Mouse (Mus musculus) lung, postnatal 25 days (tissue): Measurements from ENCODE around the gene Xaf1.

Experiments
- DNase-seq: peaks from one replicate; pipeline ENCODE4 v3.0.0; 2022; ENCODE audit warnings: low spot score

The Xaf1 gene

DNA sequence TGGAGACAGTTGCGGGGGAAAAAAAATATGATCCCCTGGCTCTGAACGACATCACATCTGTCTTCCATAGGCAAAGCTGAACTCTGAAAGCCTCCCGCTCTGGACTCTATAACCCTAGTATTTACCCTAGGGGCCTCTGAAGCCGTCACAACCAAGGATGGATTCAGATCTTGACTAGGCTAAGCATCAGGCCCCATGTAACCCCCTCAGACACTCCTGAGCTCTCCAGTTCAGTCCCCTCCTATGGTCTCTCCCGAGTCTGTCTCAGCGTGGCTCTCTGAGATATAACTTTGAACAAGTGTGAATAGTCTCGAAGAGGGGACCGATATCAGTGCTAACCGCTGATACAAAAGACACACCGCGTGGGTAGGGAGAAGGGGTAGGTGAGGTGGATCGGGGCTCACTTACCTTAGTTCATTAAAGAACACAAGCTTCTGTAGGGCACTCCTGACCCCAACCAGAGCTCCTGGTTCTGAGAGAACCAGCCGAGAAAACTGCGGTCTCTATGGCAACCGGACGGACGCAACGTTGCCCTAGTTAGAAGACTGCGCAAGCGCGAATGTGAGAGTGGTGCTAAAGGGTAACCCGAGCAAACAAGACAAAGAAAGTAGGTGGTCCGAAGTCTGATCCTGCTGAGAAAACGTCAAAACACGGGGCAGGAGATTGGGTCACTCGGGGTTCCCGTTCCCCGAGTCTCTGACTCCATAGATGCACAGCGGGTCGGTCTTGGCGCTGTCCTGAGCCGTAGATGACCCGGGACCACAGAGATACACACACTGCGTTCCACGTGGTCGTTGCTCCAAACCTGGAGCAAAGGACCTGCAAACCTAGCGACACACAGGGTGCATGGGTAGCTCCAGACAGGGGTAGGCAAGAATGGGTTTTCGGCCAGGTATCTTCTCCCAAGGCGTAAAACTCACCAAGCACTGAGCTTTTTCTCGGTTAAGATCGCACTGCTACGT lies 60.2 kb downstream of the Xaf1 start:
- peak; percentile 48 for DNase-seq

DNA sequence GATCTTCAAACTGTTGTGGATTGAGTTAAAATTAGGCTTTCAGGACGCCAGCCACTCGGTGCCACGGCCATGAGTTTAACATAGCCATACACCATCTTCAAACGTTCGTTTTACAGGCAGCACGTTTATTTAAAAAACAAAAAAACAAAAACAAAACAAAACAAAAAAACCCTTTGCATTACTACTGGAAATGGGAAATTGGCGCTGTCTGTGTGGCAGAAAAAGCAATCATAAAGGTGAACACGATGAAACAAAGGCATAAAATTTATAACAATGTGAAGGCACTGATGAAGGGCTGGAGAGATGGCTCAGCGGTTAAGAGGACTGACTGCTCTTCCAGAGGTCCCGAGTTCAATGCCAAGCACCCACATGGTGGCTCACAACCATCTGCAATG lies 60.9 kb downstream of the Xaf1 start, which contains the start of gene Tekt1:
Gene Tekt1, minus strand, starts transcription at position 96 of the 395 bp plus-strand sequence.
- no peak for DNase-seq
